Mouse (Mus musculus) ES-E14 (cell line): ENCODE data around the gene Npas3.

ENCODE experiments used
- CHD2 ChIP-seq: IDR thresholded peaks from 2 replicates; pipeline ENCODE4 v1.6.1; 2014; ENCODE audit warnings: mild to moderate bottlenecking, low read depth, low read length, inconsistent platforms
- HCFC1 ChIP-seq: IDR thresholded peaks from 2 replicates; pipeline ENCODE4 v1.6.1; 2012; ENCODE audit warnings: low read length, inconsistent platforms, borderline replicate concordance; ENCODE audit not compliant: insufficient read depth
- MAFK ChIP-seq: IDR thresholded peaks from 2 replicates; pipeline ENCODE4 v1.6.1; 2014; ENCODE audit warnings: mild to moderate bottlenecking, low read depth, low read length, inconsistent platforms; ENCODE audit not compliant: insufficient read depth
- ZC3H11A ChIP-seq: IDR thresholded peaks from 2 replicates; pipeline ENCODE4 v1.6.1; 2012; ENCODE audit warnings: low read depth, mild to moderate bottlenecking, inconsistent platforms, low read length, borderline replicate concordance
- ZNF384 ChIP-seq: IDR thresholded peaks from 2 replicates; pipeline ENCODE4 v1.6.1; 2012; ENCODE audit warnings: low read depth, low read length, inconsistent platforms

GRCm38 (mm10) chr12:53587691-53588504, 339.4 kb downstream of the Npas3 start:
- no peak for TF ChIP-seq ZC3H11A
- TF ChIP-seq CHD2 = no peak
- TF ChIP-seq ZNF384 = no peak
- TF ChIP-seq HCFC1 = no peak
- no peak for TF ChIP-seq MAFK
